Mouse (Mus musculus): ENCODE data around the gene Ifrd2.

DNA sequence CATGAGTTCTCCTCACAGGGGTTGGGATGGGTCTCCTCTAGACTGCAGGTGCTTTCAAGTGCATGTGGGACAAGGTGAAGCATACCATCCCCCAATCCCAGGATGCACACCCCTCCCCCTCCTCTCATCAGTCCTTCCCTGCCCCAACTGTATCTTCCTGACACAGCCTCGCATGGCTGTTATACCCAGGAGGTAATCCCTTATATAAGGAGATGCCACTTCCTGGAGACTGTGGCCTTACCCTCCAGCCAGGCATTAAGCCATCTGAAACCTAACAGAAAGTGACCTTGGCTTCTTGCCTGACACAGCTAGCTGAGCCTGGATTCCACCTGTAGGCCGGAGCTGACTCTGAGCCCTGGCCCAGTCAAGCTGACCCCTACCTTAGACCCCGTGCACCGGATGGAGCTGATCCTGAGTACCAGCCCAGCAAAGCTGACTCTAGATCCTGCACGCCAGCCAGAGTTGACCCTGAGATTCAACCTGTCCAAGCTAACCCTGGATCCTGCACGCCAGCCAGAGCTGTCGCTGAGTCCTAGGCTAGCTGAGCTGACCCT is 4.9 kb upstream of the Ifrd2 start:
- TF ChIP-seq CTCF (IDR thresholded peaks at IDR 0.05; ENCODE audit: borderline replicate concordance, control insufficient read depth, extremely low read depth, insufficient read depth, low read length, poor library complexity) (no peak), POLR2A (IDR thresholded peaks at IDR 0.05; ENCODE audit: control insufficient read depth, extremely low read depth, insufficient read depth, low read length, poor library complexity) (no peak)

Data from thymus, adult 2 months (tissue).